ENCODE assay signal across 17 mouse cellular contexts in the genomic region with DNA sequence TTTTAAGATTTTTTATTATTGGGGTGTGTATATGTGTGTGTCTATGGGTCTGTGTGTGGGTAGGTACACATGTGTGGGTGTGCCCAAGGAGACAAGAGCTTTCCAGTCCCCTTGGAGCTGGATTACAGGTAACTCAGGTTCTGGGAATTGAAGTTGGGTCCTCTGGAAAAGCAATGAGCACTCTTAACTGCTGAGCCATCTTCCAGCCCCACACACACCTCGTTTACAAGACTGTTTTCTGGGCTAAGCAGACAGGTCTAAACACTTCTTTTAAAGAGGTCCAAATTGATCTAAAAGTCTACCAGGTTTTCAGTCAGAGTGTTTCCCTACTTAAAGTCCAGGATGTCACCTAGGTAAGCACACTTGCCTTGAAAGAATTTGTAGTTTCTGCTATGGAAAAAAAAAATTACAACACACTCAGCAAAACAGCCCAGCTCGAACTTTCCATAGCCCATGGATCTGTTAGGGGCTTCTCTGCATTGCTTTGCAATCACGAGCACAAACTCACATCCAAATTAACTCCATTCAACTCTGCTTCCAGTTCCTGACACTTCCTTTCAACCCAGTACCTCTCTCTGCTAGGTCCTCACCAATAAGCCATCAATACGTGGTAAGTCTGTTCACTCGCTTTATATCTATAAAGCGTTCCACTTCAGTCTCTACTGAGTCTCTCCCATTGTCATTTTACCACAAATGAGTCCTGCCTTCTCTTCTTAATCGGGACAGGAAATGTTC.
"Had no signal": no experiment of that assay in that cellular context is flagged by ENCODE, and none has a peak within 500 bp of the region (broad histone marks: within the 10 kb centered on the region; RNA-seq: fewer than 3 reads in every experiment).

No protein-coding gene starts in this region.

- H3K27me3 ChIP-seq: midbrain, embryonic 13.5 days; neural tube, embryonic 13.5 days; neural tube, embryonic 15.5 days had no signal

- H3K27ac ChIP-seq: liver, embryonic 14.5 days; midbrain, embryonic 10.5 days; midbrain, embryonic 13.5 days; neural tube, embryonic 13.5 days; neural tube, embryonic 15.5 days had no signal

- H3K4me1 ChIP-seq: midbrain, embryonic 10.5 days; midbrain, embryonic 13.5 days; neural tube, embryonic 13.5 days; neural tube, embryonic 15.5 days had no signal

- H3K9me3 ChIP-seq: midbrain, embryonic 10.5 days; midbrain, embryonic 13.5 days; neural tube, embryonic 13.5 days; neural tube, embryonic 15.5 days had no signal

- H3K4me2 ChIP-seq: midbrain, embryonic 13.5 days; neural tube, embryonic 13.5 days; neural tube, embryonic 15.5 days had no signal

- H3K36me3 ChIP-seq: midbrain, embryonic 10.5 days; midbrain, embryonic 13.5 days; neural tube, embryonic 13.5 days; neural tube, embryonic 15.5 days had no signal

- ATAC-seq: lung, postnatal 0 days; midbrain, embryonic 13.5 days; midbrain, embryonic 16.5 days had no signal

- DNase-seq: lung, adult 18-20 months; lung, postnatal 4 days; retina, postnatal 1 day; right cerebral cortex, adult 18-20 months; right cerebral cortex, postnatal 25 days; right cerebral cortex, postnatal 4 days; thymus, adult 18-20 months; thymus, postnatal 14 days; thymus, postnatal 36 days had no signal

- H3K9ac ChIP-seq: liver, embryonic 14.5 days; midbrain, embryonic 13.5 days; neural tube, embryonic 13.5 days; neural tube, embryonic 15.5 days had no signal

- H3K4me3 ChIP-seq: midbrain, embryonic 10.5 days; midbrain, embryonic 13.5 days; myocyte; neural tube, embryonic 13.5 days; neural tube, embryonic 15.5 days had no signal
